Mouse (Mus musculus) lung, embryonic 16.5 days (tissue): ENCODE measurements around the gene Crtam. TPM values are rescaled to one million over a fixed set of nuclear protein-coding genes. Genes with fewer than 3 reads are reported as not detected.

ENCODE experiments used
- ATAC-seq: fragments of 200-750 bp; cut with Nextera tagmentation; 2 replicates; pipeline ENCODE4 v1.8.0; 2017; ENCODE audit warnings: low read depth, mild to moderate bottlenecking, moderate library complexity
- H3K27ac ChIP-seq: fragments of 300-500 bp; sonication (generic); 2 replicates; pipeline ENCODE4 v1.5.1; 2014; ENCODE audit warnings: mild to moderate bottlenecking, control low read depth, low read length
- H3K27me3 ChIP-seq: fragments of 300-500 bp; sonication (generic); 2 replicates; pipeline ENCODE4 v1.6.1; 2014; ENCODE audit warnings: low read depth, low read length, mixed read lengths; ENCODE audit not compliant: control insufficient read depth, insufficient read depth
- H3K36me3 ChIP-seq: fragments of 300-500 bp; sonication (generic); 2 replicates; pipeline ENCODE4 v1.6.1; 2014; ENCODE audit warnings: low read length; ENCODE audit not compliant: control insufficient read depth, insufficient read depth
- H3K4me1 ChIP-seq: fragments of 300-500 bp; sonication (generic); replicated peaks from 2 replicates; pipeline ENCODE4 v1.6.1; 2014; ENCODE audit warnings: low read length, mixed read lengths; ENCODE audit not compliant: control insufficient read depth, insufficient read depth
- H3K4me2 ChIP-seq: fragments of 300-500 bp; sonication (generic); 2 replicates; pipeline ENCODE4 v1.6.1; 2014; ENCODE audit warnings: low read depth, low read length, control low read depth
- H3K4me3 ChIP-seq: fragments of 300-500 bp; sonication (generic); 2 replicates; pipeline ENCODE4 v1.5.1; 2014; ENCODE audit warnings: mild to moderate bottlenecking, low read length, control low read depth
- H3K9ac ChIP-seq: fragments of 300-500 bp; sonication (generic); 2 replicates; pipeline ENCODE4 v1.6.1; 2014; ENCODE audit warnings: low read length, control low read depth
- H3K9me3 ChIP-seq: fragments of 300-500 bp; sonication (generic); 2 replicates; pipeline ENCODE4 v1.6.1; 2016; ENCODE audit warnings: low read length; ENCODE audit not compliant: control insufficient read depth
- WGBS: fragments of 180-500 bp; shearing (Covaris S2); extraction: QIAGEN DNeasy Blood & Tissue Kit; methylation state at CpG from one replicate; pipeline ENCODE4 v1.1.7; 2014; 5-methylcytosine and 5-hydroxymethylcytosine counted together
- polyA plus RNA-seq: library from polyadenylated mRNA; unstranded; fragments of >200 nt; fragmentation: Nextera tagmentation; extraction: Ambion mirVana; gene quantifications from 2 replicates; pipeline ENCODE4 v1.2.1, GENCODE M21; 2015

The Crtam gene
- polyA plus RNA-seq, 1 experiment from 2014 or later = not detected

DNA sequence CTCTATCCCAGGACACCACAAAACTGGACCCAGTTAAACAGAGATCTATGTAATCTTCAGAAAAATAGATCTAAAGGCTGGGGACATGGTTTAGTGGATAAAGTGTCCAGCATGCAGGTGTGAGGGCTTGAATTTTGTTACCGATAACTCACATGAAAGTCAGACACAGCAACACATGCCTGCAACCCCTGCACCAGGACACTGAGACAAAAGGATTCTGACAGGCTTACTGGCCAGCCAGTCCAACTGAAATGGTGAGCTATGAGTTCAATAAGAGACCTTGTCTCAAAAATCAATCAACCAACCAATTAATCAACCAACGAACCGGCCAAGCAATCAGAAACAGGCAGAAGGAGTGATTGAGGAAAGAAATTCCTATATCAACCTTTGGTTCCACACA is 20.7 kb downstream of the Crtam start:
- no peak overlapping the region for H3K9ac ChIP-seq
- H3K27ac ChIP-seq = no peak overlapping the region
- whole genome bisulfite sequencing = 78% methylated on average over 3 of the region's 3 CpGs

DNA sequence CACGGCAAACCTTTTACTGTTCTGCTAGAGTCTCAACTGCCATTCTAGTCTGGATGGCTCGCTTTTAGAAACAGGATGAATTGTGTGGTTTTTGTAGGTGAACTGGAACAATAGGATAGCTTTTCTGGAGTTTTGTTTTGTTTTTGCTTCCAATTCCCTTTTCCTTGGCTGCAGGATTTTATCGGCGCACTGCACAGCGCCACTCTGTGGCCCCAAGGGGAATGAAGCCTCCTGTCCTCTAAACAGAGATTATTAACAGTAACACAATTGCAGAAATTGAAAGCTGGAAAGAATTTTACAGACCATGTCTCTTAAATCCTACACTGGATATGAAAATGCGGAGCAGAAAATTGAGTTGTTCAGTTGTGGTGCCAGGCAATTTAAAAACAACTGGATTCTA is 21.9 kb downstream of the Crtam start:
- no peak for ATAC-seq
- no peaks in the 10 kb centered on the region for H3K27me3 ChIP-seq
- no peak overlapping the region for H3K9ac ChIP-seq
- H3K4me2 ChIP-seq = no peak overlapping the region
- no peaks in the 10 kb centered on the region for H3K4me1 ChIP-seq
- H3K4me3 ChIP-seq = no peak overlapping the region
- H3K36me3 ChIP-seq = no peaks in the 10 kb centered on the region
- 38% methylated on average over 6 of the region's 6 CpGs for WGBS
- no peaks in the 10 kb centered on the region for H3K9me3 ChIP-seq
- H3K27ac ChIP-seq = no peak overlapping the region

More for the DNA sequence above, 20.7 kb downstream of the Crtam start:
- Histone ChIP-seq H3K9me3 (no peaks in the 10 kb centered on the region), H3K27me3 (no peaks in the 10 kb centered on the region; the same call in 1 of the 2 replicates), H3K36me3 (no peaks in the 10 kb centered on the region), H3K4me2 (no peak overlapping the region), H3K4me1 (no peaks in the 10 kb centered on the region), H3K4me3 (no peak overlapping the region)
- ATAC-seq = no peak

DNA sequence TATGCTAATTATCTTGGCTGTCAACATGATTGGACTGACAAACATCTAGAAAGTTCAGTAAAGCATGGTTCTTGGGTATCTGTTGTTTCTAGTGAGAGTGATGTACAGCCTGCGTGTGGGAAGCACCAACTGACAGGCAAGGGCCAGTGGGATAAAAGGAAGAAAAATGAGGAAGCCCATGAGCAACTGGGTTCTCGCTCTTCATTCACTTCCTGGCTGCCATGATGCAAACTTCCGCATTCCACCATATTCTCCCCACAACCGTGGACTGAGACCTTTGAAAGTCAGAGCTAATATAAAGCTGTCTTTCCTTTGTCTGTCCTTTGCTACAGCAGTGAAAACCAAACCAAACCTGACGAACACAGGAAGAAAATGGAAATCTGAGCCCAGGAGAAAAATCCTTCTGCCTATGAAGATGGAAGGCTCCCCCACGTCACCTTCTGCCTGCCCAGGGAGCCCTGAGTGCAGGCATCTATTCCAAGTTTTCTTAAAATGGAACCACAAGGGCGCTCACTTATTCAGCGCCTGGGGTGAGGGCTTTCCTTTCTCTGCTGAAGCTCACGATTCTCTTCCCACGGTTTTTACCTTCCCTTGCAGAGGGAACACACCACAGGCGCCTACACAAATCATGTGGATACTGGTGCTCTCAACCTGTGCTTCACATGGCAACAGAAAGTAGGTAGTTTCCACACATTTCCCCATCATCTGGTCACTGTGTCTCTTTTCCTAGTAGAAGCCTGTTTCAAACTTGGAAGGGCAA is 30.2 kb downstream of the Crtam start:
- 67% methylated on average over 11 of the region's 11 CpGs for WGBS
- Histone ChIP-seq H3K9me3 (no peaks in the 10 kb centered on the region), H3K36me3 (no peaks in the 10 kb centered on the region), H3K27ac (no peak overlapping the region), H3K4me1 (no peaks in the 10 kb centered on the region), H3K27me3 (no peaks in the 10 kb centered on the region), H3K4me3 (no peak overlapping the region), H3K9ac (no peak overlapping the region), H3K4me2 (no peak overlapping the region)
- no peak for ATAC-seq

DNA sequence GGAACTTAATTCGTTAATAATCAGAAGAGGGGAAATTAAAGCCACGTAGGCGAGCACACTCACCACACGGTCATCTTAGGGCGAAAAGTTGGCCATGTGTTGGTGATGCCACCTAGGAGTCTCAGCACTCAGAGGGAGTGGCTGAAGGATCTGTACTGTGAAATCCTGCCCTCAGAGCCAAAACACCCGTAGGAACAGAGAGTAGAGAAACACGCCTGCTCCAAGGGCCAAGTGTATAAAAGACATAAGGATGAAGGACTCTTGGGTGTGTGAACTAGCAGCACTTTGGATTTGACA is 40.1 kb downstream of the Crtam start:
- Histone ChIP-seq H3K4me1 (peaks cover 6% of the 10 kb centered on the region), H3K27me3 (peaks cover 21% of the 10 kb centered on the region), H3K27ac (no peak overlapping the region), H3K4me2 (peak overlapping the region; percentile 53), H3K4me3 (no peak overlapping the region), H3K9ac (no peak overlapping the region), H3K9me3 (no peaks in the 10 kb centered on the region), H3K36me3 (no peaks in the 10 kb centered on the region)
- 20% methylated on average over 7 of the region's 7 CpGs for WGBS
- ATAC-seq = no peak

DNA sequence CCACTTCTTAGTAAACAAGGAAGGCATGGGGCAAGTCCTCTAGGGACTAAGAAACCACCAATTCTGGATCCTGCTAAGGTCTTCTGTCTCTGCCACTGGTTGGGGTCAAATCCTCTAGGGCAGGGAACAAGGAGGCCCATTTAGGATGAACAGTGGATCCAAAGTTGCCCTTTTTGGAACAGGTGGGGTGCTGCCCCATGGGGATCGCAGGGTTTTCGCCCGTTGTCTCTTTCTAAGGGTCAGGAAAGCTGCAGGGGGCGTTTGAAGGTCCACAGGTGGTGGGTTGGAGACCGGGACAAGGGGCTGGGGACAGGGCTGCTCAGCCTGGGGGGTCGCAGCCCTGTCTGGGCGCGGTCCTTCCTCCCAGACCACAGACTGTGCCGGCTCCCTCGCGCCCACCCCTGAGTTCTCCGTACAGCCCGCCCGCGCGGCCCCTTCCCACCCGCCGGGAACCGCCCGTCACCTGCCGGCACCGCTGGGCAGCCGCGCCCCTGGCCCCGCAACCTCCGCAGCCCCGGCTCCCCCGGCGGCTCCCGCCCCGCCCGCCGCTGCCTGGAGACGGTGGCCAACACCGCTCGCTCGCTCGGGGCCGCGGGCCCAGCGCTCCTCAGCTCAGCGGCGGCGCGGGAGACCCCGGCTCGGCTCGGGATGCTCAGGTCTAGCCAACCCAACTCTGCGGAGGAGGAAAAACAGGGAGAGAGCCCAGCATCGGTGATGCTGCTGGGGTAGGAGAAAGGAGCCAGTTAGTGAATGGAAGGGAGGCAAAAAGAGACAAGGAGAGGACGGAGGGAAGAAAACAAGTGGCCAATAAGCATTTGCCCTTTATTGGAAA is 40.6 kb downstream of the Crtam start, which contains the start of gene Jhy:
TSS of gene Jhy (minus strand) at position 533 of the 832 bp plus-strand sequence.
- H3K27ac ChIP-seq = no peak within 1 kb of the TSS
- H3K27me3 ChIP-seq = peaks cover 21% of the 10 kb centered on the region
- no peak within 1 kb of the TSS for H3K9ac ChIP-seq
- H3K4me1 ChIP-seq = peaks cover 6% of the 10 kb centered on the region
- ATAC-seq = no peak
- H3K4me3 ChIP-seq = peak within 1 kb of the TSS; percentile 38
- 2% methylated on average over 45 of the region's 51 CpGs for WGBS
- no peaks in the 10 kb centered on the region for H3K36me3 ChIP-seq
- H3K9me3 ChIP-seq = no peaks in the 10 kb centered on the region
- peak within 1 kb of the TSS; percentile 53 for H3K4me2 ChIP-seq

DNA sequence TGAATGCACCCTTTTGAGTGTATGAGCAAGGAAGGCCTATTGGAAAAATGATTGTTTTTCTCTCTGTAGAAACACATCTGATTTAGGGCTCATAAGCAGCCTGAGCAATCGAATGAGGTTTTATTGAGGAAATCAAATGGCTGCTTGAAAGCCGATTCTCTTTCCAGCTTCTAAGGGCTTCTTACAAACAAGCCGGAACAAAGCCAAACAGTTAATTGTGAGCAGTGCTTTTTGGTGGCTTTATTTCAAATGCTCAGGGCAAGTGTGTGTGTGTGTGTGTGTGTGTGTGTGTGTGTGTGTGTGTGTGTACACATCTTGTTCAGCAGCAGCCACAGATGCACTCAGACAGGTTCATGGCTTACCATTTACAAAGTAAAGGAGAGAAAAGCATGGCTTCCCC is 43.0 kb downstream of the Crtam start:
- H3K27me3 ChIP-seq = peaks cover 21% of the 10 kb centered on the region
- no peak overlapping the region for H3K4me3 ChIP-seq
- H3K4me1 ChIP-seq = peaks cover 6% of the 10 kb centered on the region
- no peak overlapping the region for H3K4me2 ChIP-seq
- no peaks in the 10 kb centered on the region for H3K9me3 ChIP-seq
- ATAC-seq = no peak
- no peaks in the 10 kb centered on the region for H3K36me3 ChIP-seq
- WGBS = 77% methylated on average over 3 of the region's 3 CpGs
- no peak overlapping the region for H3K9ac ChIP-seq
- no peak overlapping the region for H3K27ac ChIP-seq

DNA sequence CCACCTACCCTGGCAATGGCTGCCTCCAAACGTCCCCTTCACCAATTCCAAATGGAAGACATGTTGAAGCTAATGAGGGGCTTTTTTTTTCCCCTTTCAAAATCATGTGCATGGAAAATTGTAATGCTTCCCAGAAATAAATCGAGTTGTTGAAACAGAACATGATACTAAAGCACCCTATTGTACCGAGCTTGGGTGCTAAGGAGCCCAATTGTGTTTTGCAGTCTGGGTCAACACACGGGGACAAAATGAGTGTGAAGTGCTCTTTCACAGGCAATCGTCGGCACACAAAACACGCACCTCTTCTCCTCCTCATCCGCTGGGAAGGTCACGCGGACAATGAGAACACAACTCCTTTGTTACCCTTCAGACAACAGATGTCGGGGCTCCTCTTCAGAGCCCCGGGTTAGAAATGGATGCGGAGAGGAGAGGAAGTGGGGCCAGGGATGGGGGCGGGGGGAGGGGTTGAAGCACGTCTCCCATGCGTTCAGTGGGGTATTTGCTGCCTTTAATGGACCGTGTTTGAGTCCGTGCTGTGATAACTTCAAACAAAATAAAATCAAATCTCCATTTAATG is 55.3 kb downstream of the Crtam start:
- H3K9me3 ChIP-seq = no peaks in the 10 kb centered on the region
- H3K9ac ChIP-seq = no peak overlapping the region
- no peak for ATAC-seq
- 50% methylated on average over 18 of the region's 18 CpGs for WGBS
- no peaks in the 10 kb centered on the region for H3K36me3 ChIP-seq
- H3K27ac ChIP-seq = no peak overlapping the region
- no peaks in the 10 kb centered on the region for H3K4me1 ChIP-seq
- no peak overlapping the region for H3K4me3 ChIP-seq
- no peaks in the 10 kb centered on the region; the same call in 1 of the 2 replicates for H3K27me3 ChIP-seq
- H3K4me2 ChIP-seq = no peak overlapping the region

DNA sequence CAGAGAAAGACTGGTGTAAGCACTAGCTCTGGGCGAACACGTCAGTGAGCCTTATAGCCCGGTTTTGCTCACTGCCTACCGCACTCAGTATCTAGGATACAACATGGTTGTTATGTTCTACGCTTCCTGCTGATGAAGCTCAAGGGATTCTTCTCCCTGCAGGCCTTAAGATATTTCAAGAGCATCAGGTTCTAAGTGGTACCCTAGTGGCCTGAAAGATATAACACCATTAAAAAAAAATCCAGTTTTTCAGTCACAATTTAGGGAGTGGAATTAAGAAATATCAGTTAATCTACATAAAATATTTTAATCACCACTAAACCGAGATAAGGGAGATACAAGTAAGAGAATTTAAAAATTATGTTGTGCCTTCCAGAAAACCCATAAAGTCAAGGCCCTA is 56.0 kb downstream of the Crtam start:
- WGBS = 92% methylated on average over 6 of the region's 6 CpGs
- no peak overlapping the region for H3K9ac ChIP-seq
- no peak for ATAC-seq
- no peaks in the 10 kb centered on the region; the same call in 1 of the 2 replicates for H3K27me3 ChIP-seq
- no peak overlapping the region for H3K4me3 ChIP-seq
- no peaks in the 10 kb centered on the region for H3K9me3 ChIP-seq
- H3K4me2 ChIP-seq = no peak overlapping the region
- H3K36me3 ChIP-seq = no peaks in the 10 kb centered on the region
- H3K27ac ChIP-seq = no peak overlapping the region
- H3K4me1 ChIP-seq = no peaks in the 10 kb centered on the region

DNA sequence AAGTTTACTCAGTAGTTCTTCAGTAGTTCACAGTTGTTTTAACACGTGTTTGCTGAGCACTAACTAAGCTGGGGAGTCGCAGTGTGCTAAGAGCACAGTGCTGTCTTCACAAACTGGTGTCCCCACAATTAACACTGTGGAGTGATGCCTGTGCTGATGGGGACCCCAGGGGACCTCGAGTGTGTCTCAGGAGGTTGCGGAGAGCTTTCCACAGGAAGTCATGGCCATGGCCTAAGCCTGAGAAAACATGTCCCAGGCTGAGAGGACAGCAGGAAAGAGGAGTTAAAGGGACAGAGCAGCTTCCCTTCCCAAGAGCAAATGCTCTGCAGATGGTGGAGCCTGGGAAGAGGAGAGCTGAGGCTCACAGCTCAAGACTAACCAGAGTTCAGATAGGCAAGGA is 57.3 kb downstream of the Crtam start:
- H3K9ac ChIP-seq = no peak overlapping the region
- H3K4me1 ChIP-seq = no peaks in the 10 kb centered on the region
- H3K27ac ChIP-seq = no peak overlapping the region
- no peak overlapping the region for H3K4me2 ChIP-seq
- H3K9me3 ChIP-seq = no peaks in the 10 kb centered on the region
- no peaks in the 10 kb centered on the region; the same call in 1 of the 2 replicates for H3K27me3 ChIP-seq
- ATAC-seq = no peak
- H3K4me3 ChIP-seq = no peak overlapping the region
- no peaks in the 10 kb centered on the region for H3K36me3 ChIP-seq
- 38% methylated on average over 4 of the region's 4 CpGs for WGBS
